Mouse (Mus musculus): Measurements from ENCODE around the gene Clip2.

- no peak for TF ChIP-seq CTCF (IDR thresholded peaks at IDR 0.05; ENCODE audit: low read depth)
- TF ChIP-seq EP300 (optimal IDR thresholded peaks at IDR 0.05): no peak
Measured at GRCm38 (mm10) chr5:134560450-134561171, 8.4 kb upstream of the Clip2 start.

Measured in stomach, postnatal 0 days (tissue).